Mouse (Mus musculus): ENCODE measurements around the gene Hand1. TPM values are rescaled to one million over a fixed set of nuclear protein-coding genes. Genes with fewer than 3 reads are reported as not detected.

Gene Hand1
- polyA plus RNA-seq (2012; rRNA removed): not detected in 2 replicates

GRCm38 (mm10) chr11:57832552-57833201, at the start of gene Hand1:
Gene Hand1, minus strand, starts transcription at chr11:57832818.

GRCm38 (mm10) chr11:57800971-57801765, 31.4 kb downstream of the Hand1 start, which contains the start of gene Sap30l:
Gene Sap30l, plus strand, starts transcription at chr11:57801637.

Other genes starting within 250 kb of the Hand1 start
- 22.2 and 28.1 TPM in 2 replicates for gene Galnt10, start 187.4 kb downstream of the Hand1 start, polyA plus RNA-seq (2012; rRNA removed)
- gene Sap30l, start 31.2 kb downstream of the Hand1 start, polyA plus RNA-seq (2012; rRNA removed): 56.7 and 86.7 TPM in 2 replicates
- 42.4 and 48.7 TPM in 2 replicates for gene Larp1, start 176.2 kb upstream of the Hand1 start, polyA plus RNA-seq (2012; rRNA removed)